11 mouse cellular contexts compared by ENCODE assay signal in genomic region chr2:145833341-145833740, GRCm38 (mm10).
A peak's percentile ranks its signal among the peaks of the same experiment; 100 is the strongest.
DNase-seq lines count a peak whose midpoint lies in the region; ATAC-seq lines count a peak whose summit lies in the region.
"Had no signal": no experiment of that assay in that cellular context is flagged by ENCODE, and none has a peak within 500 bp of the region (broad histone marks: within the 10 kb centered on the region; RNA-seq: fewer than 3 reads in every experiment).

No protein-coding gene starts in this region.

- WGBS in heart, embryonic 15.5 days = 69% methylated on average over 3 of the region's 3 CpGs
- 73% methylated on average over 3 of the region's 3 CpGs for WGBS in heart, embryonic 11.5 days (ENCODE audit: insufficient replicate concordance)
- WGBS in intestine, embryonic 15.5 days = 84% methylated on average over 3 of the region's 3 CpGs

- peak overlapping the region; percentile 78 for H3K27ac ChIP-seq in heart, embryonic 15.5 days
- no peak overlapping the region for H3K27ac ChIP-seq in heart, embryonic 11.5 days (ENCODE audit: low read depth, low read length)
- H3K27ac ChIP-seq in intestine, embryonic 15.5 days = 0 out of 2 replicates have a peak overlapping the region, but pooled peaks have one; percentile 32

- no peak overlapping the region for H3K9ac ChIP-seq in heart, embryonic 15.5 days
- no peak overlapping the region for H3K9ac ChIP-seq in heart, embryonic 11.5 days (ENCODE audit: low read depth, low read length)
- H3K9ac ChIP-seq in intestine, embryonic 15.5 days = no peak overlapping the region

- no peaks in the 10 kb centered on the region for H3K9me3 ChIP-seq in heart, embryonic 15.5 days (replicated peaks)
- no peaks in the 10 kb centered on the region for H3K9me3 ChIP-seq in heart, embryonic 11.5 days (replicated peaks; ENCODE audit: control insufficient read depth, low read length)
- H3K9me3 ChIP-seq in intestine, embryonic 15.5 days = no peaks in the 10 kb centered on the region

- no peak for ATAC-seq in heart, embryonic 15.5 days (replicated peaks; ENCODE audit: insufficient number of reproducible peaks, insufficient read depth, low FRiP score, low read depth)
- no peak for ATAC-seq in heart, embryonic 11.5 days (replicated peaks; ENCODE audit: insufficient number of reproducible peaks, low FRiP score, low TSS enrichment)
- ATAC-seq in intestine, embryonic 15.5 days = no peak
- no peak for ATAC-seq in cerebellum, adult (ENCODE audit: insufficient number of reproducible peaks, low FRiP score, low TSS enrichment)
- ATAC-seq: Patski had no signal

- peaks cover 16% of the 10 kb centered on the region for H3K4me1 ChIP-seq in heart, embryonic 15.5 days (replicated peaks)
- H3K4me1 ChIP-seq in heart, embryonic 11.5 days (ENCODE audit: control insufficient read depth, insufficient read depth, low read length) = peaks cover 7% of the 10 kb centered on the region
- peaks cover 8% of the 10 kb centered on the region for H3K4me1 ChIP-seq in intestine, embryonic 15.5 days (replicated peaks)

- peak; percentile 25 for DNase-seq in 3134 (ENCODE audit: extremely low read depth, insufficient read length, low spot score)
- DNase-seq in adrenal gland, postnatal 14 days = peak; percentile 50
- no peak for DNase-seq in urinary bladder, postnatal 25 days (ENCODE audit: low spot score)
- DNase-seq in layer of hippocampus, postnatal 14 days (ENCODE audit: low spot score in 2 of 2) = no peak
- DNase-seq: cerebellum, postnatal 25 days; kidney, postnatal 25 days had no signal

- H3K36me3 ChIP-seq in heart, embryonic 15.5 days = no peaks in the 10 kb centered on the region
- no peaks in the 10 kb centered on the region for H3K36me3 ChIP-seq in heart, embryonic 11.5 days (ENCODE audit: control insufficient read depth, insufficient read depth, low read length)
- no peaks in the 10 kb centered on the region for H3K36me3 ChIP-seq in intestine, embryonic 15.5 days

- H3K4me3 ChIP-seq in heart, embryonic 15.5 days = no peak overlapping the region
- H3K4me3 ChIP-seq in heart, embryonic 11.5 days (ENCODE audit: low read depth, low read length) = no peak overlapping the region
- no peak overlapping the region for H3K4me3 ChIP-seq in intestine, embryonic 15.5 days (replicated peaks)

- H3K4me2 ChIP-seq in heart, embryonic 15.5 days = no peak overlapping the region
- H3K4me2 ChIP-seq in heart, embryonic 11.5 days = no peak overlapping the region
- H3K4me2 ChIP-seq in intestine, embryonic 15.5 days (replicated peaks) = no peak overlapping the region

- H3K27me3 ChIP-seq in heart, embryonic 15.5 days = no peaks in the 10 kb centered on the region
- H3K27me3 ChIP-seq in heart, embryonic 11.5 days (ENCODE audit: control insufficient read depth, insufficient read depth, low read length) = no peaks in the 10 kb centered on the region
- H3K27me3 ChIP-seq in intestine, embryonic 15.5 days (replicated peaks) = no peaks in the 10 kb centered on the region
- H3K27me3 ChIP-seq: Patski had no signal

Comparison
In these comparisons a context has a peak if more than half of its experiments do, and no peak if none do; other contexts are left out.
1. DNase-seq: peak in 3134 (single experiment) and adrenal gland, postnatal 14 days (single experiment); none in urinary bladder, postnatal 25 days (single experiment) and layer of hippocampus, postnatal 14 days (0 of 2).